Mouse (Mus musculus): ENCODE results near the gene Grap.
"Not testable (repeated sequence)": the region's sequence is repeated elsewhere in the genome, so short reads cannot be mapped to it uniquely, and the experiment has no call there.

Gene Grap

GRCm38 (mm10) chr11:61639601-61640177 lies 13.4 kb upstream of the Grap start:
- DNase-seq = no peak

- not testable (repeated sequence) for DNase-seq
Measured at GRCm38 (mm10) chr11:61640585-61640984, 12.5 kb upstream of the Grap start.

GRCm38 (mm10) chr11:61642106-61642505 lies 11.0 kb upstream of the Grap start:
- no peak for DNase-seq

- no peak for DNase-seq
Measured at GRCm38 (mm10) chr11:61643184-61643961, 9.7 kb upstream of the Grap start.

- no peak for DNase-seq
Measured at GRCm38 (mm10) chr11:61644576-61645326, 8.3 kb upstream of the Grap start.

GRCm38 (mm10) chr11:61645357-61645857 lies 7.7 kb upstream of the Grap start:
- no peak for DNase-seq

- no peak for DNase-seq
Measured at GRCm38 (mm10) chr11:61646499-61647039, 6.5 kb upstream of the Grap start.

- DNase-seq = no peak
Measured at GRCm38 (mm10) chr11:61647110-61647910, 5.8 kb upstream of the Grap start.

GRCm38 (mm10) chr11:61647956-61648748 lies 4.9 kb upstream of the Grap start:
- no peak for DNase-seq

GRCm38 (mm10) chr11:61648749-61649115 lies 4.3 kb upstream of the Grap start:
- DNase-seq = no peak

GRCm38 (mm10) chr11:61649163-61649580 lies 3.9 kb upstream of the Grap start:
- no peak for DNase-seq

GRCm38 (mm10) chr11:61649626-61650025 lies 3.4 kb upstream of the Grap start:
- no peak for DNase-seq

GRCm38 (mm10) chr11:61650470-61651265 lies 2.4 kb upstream of the Grap start:
- no peak for DNase-seq

- no peak for DNase-seq
Measured at GRCm38 (mm10) chr11:61652216-61652615, 849 bp upstream of the Grap start.

- DNase-seq = no peak
Measured at GRCm38 (mm10) chr11:61653568-61653967, 503 bp downstream of the Grap start.

- DNase-seq = no peak
Measured at GRCm38 (mm10) chr11:61654786-61655311, 1.8 kb downstream of the Grap start.

GRCm38 (mm10) chr11:61655649-61656048 lies 2.6 kb downstream of the Grap start:
- no peak for DNase-seq

- DNase-seq = no peak
Measured at GRCm38 (mm10) chr11:61656148-61656850, 3.2 kb downstream of the Grap start.

- no peak for DNase-seq
Measured at GRCm38 (mm10) chr11:61657432-61657831, 4.4 kb downstream of the Grap start.

All from liver (tissue).